Mouse (Mus musculus): Measurements from ENCODE around the gene Cacnb2.

The Cacnb2 gene

GRCm38 (mm10) chr2:14992531-14992930 is 389.6 kb downstream of the Cacnb2 start:
- DNase-seq: no peak

GRCm38 (mm10) chr2:14996036-14996435 is 393.1 kb downstream of the Cacnb2 start:
- DNase-seq: no peak

GRCm38 (mm10) chr2:14997836-14998235 is 394.9 kb downstream of the Cacnb2 start:
- no peak for DNase-seq

- no peak for DNase-seq
Measured at GRCm38 (mm10) chr2:15007531-15007930, 404.6 kb downstream of the Cacnb2 start.

- DNase-seq: no peak
Measured at GRCm38 (mm10) chr2:15008072-15008471, 405.2 kb downstream of the Cacnb2 start.

- peak in 1 of 2 experiments; percentile 43 for DNase-seq
Measured at GRCm38 (mm10) chr2:15026817-15027216, 423.9 kb downstream of the Cacnb2 start.

GRCm38 (mm10) chr2:15027816-15028215 is 424.9 kb downstream of the Cacnb2 start:
- no peak for DNase-seq
